Mouse (Mus musculus) spleen, adult 2 months (tissue): ENCODE results near the gene Ccdc194.

Source experiments
- CTCF ChIP-seq: fragments of 200-500 bp; IDR thresholded peaks from 2 replicates; pipeline ENCODE4 v1.5.1; 2011; ENCODE audit warnings: mild to moderate bottlenecking, inconsistent platforms; ENCODE audit not compliant: insufficient read depth, insufficient read length, insufficient replicate concordance; ENCODE audit errors: extremely low read depth
- POLR2A ChIP-seq: fragments of 200-500 bp; IDR thresholded peaks from 2 replicates; pipeline ENCODE4 v1.6.1; 2011; ENCODE audit warnings: low read depth, low read length, inconsistent platforms

- TF ChIP-seq CTCF = no peak
- no peak for TF ChIP-seq POLR2A
These were observed 29.0 kb downstream of the Ccdc194 start for GRCm38 (mm10) chr8:71496481-71496880.
